Mouse (Mus musculus) CH12.LX (cell line): Measurements from ENCODE around the gene March1. TPM values are rescaled to one million over a fixed set of nuclear protein-coding genes. Genes with fewer than 3 reads are reported as not detected.

ENCODE experiments used
- DNase-seq: peaks from one replicate; pipeline ENCODE4 v3.0.0-alpha.2; 2013; ENCODE audit errors: extremely low read depth
- H3K27ac ChIP-seq: 2 replicates; pipeline ENCODE4 v1.5.1; 2012; ENCODE audit warnings: low read depth, mild to moderate bottlenecking, control low read depth, moderate library complexity; ENCODE audit not compliant: insufficient read depth
- H3K27me3 ChIP-seq: replicated peaks from 2 replicates; pipeline ENCODE3; 2012; ENCODE audit warnings: inconsistent platforms
- H3K36me3 ChIP-seq, 2 experiments: replicated peaks in 1 of 2; 2 replicates each; pipeline versions ENCODE3 to v1.6.1; 2012; ENCODE audit warnings: inconsistent platforms in 1 of 2, low read length in 1 of 2, mild to moderate bottlenecking in 1 of 2, mixed read lengths in 1 of 2, moderate library complexity in 1 of 2; ENCODE audit not compliant: control insufficient read depth in 1 of 2, insufficient read depth in 1 of 2
- H3K4me1 ChIP-seq, 2 experiments: 2 replicates each; pipeline ENCODE4 v1.6.1; 2012; ENCODE audit warnings: inconsistent platforms in 1 of 2, moderate library complexity in 1 of 2; ENCODE audit not compliant: insufficient read depth in 2 of 2, control insufficient read depth in 1 of 2
- H3K4me2 ChIP-seq: 2 replicates; pipeline ENCODE4 v1.6.1; 2012; ENCODE audit warnings: low read depth, mild to moderate bottlenecking, control low read depth; ENCODE audit not compliant: poor library complexity, insufficient read depth, severe bottlenecking
- H3K4me3 ChIP-seq, 3 experiments: fragments of 150-350 bp in 1 of 3; sonication (generic) in 1 of 3; replicated peaks in 1 of 3; 2 replicates each; pipeline versions ENCODE3 to v1.5.1; 2011 to 2012; ENCODE audit warnings: low read depth in 2 of 3, low read length in 2 of 3, mild to moderate bottlenecking in 2 of 3, moderate library complexity in 2 of 3, control low read depth in 1 of 3, improper control_type of control experiment in 1 of 3, inconsistent platforms in 1 of 3, mixed read lengths in 1 of 3; ENCODE audit not compliant: poor library complexity in 1 of 3
- H3K79me2 ChIP-seq: replicated peaks from 2 replicates; pipeline ENCODE4 v1.6.1; 2012; ENCODE audit warnings: mild to moderate bottlenecking, moderate library complexity; ENCODE audit not compliant: control insufficient read depth, poor library complexity, insufficient read depth, severe bottlenecking; ENCODE audit errors: extremely low read depth
- H3K9ac ChIP-seq: 2 replicates; pipeline ENCODE4 v1.6.1; 2012; ENCODE audit warnings: low read depth, mild to moderate bottlenecking, control low read depth, moderate library complexity; ENCODE audit not compliant: insufficient read depth
- H3K9me3 ChIP-seq: replicated peaks from 2 replicates; pipeline ENCODE3; 2012; ENCODE audit warnings: low read length, inconsistent platforms, mixed read lengths
- CHD2 ChIP-seq: IDR thresholded peaks from 2 replicates; pipeline ENCODE4 v1.6.1; 2011; ENCODE audit warnings: low read length, improper control_type of control experiment
- CTCF ChIP-seq, 2 experiments: IDR thresholded peaks in 1 of 2; conservative IDR thresholded peaks in 1 of 2; 2 replicates each; pipeline ENCODE4 v1.5.1; 2011 to 2012; ENCODE audit warnings: low read depth in 2 of 2, low read length in 2 of 2, improper control_type of control experiment in 1 of 2, inconsistent platforms in 1 of 2, mild to moderate bottlenecking in 1 of 2, moderate library complexity in 1 of 2
- E2F4 ChIP-seq: IDR thresholded peaks from 2 replicates; pipeline ENCODE4 v1.6.1; 2011; ENCODE audit warnings: low read depth, low read length, improper control_type of control experiment; ENCODE audit not compliant: insufficient replicate concordance
- ELF1 ChIP-seq: IDR thresholded peaks from 2 replicates; pipeline ENCODE4 v1.6.1; 2014; ENCODE audit warnings: low read depth, mild to moderate bottlenecking, inconsistent platforms, low read length, improper control_type of control experiment
- EP300 ChIP-seq: IDR thresholded peaks from 2 replicates; pipeline ENCODE4 v1.6.1; 2011; ENCODE audit warnings: low read length, improper control_type of control experiment
- ETS1 ChIP-seq: conservative IDR thresholded peaks from 2 replicates; pipeline ENCODE4 v1.6.1; 2012; ENCODE audit warnings: low read depth, mild to moderate bottlenecking, inconsistent platforms, low read length, improper control_type of control experiment, moderate library complexity
- GABPA ChIP-seq: IDR thresholded peaks from 2 replicates; pipeline ENCODE4 v1.6.1; 2012; ENCODE audit warnings: low read depth, low read length, improper control_type of control experiment, inconsistent platforms; ENCODE audit not compliant: insufficient replicate concordance
- JUN ChIP-seq: IDR thresholded peaks from 2 replicates; pipeline ENCODE4 v1.6.1; 2011; ENCODE audit warnings: low read depth, mild to moderate bottlenecking, low read length, improper control_type of control experiment, moderate library complexity; ENCODE audit not compliant: insufficient read depth
- JUND ChIP-seq: conservative IDR thresholded peaks from 2 replicates; pipeline ENCODE4 v1.6.1; 2011; ENCODE audit warnings: low read depth, low read length, improper control_type of control experiment
- MAFK ChIP-seq: IDR thresholded peaks from 2 replicates; pipeline ENCODE4 v1.6.1; 2011; ENCODE audit warnings: low read length, improper control_type of control experiment; ENCODE audit not compliant: insufficient replicate concordance
- MAX ChIP-seq: IDR thresholded peaks from 2 replicates; pipeline ENCODE4 v1.6.1; 2011; ENCODE audit warnings: low read length, improper control_type of control experiment
- MAZ ChIP-seq: IDR thresholded peaks from 2 replicates; pipeline ENCODE4 v1.6.1; 2012; ENCODE audit warnings: low read depth, mild to moderate bottlenecking, inconsistent platforms, low read length, improper control_type of control experiment, moderate library complexity
- MEF2A ChIP-seq: IDR thresholded peaks from 2 replicates; pipeline ENCODE4 v1.6.1; 2014; ENCODE audit warnings: low read depth, mild to moderate bottlenecking, inconsistent platforms, low read length, improper control_type of control experiment, borderline replicate concordance
- MYC ChIP-seq: IDR thresholded peaks from 2 replicates; pipeline ENCODE4 v1.6.1; 2011; ENCODE audit warnings: low read depth, mild to moderate bottlenecking, improper control_type of control experiment, low read length
- NRF1 ChIP-seq: IDR thresholded peaks from 2 replicates; pipeline ENCODE4 v1.6.1; 2014; ENCODE audit warnings: low read depth, mild to moderate bottlenecking, inconsistent platforms, low read length, improper control_type of control experiment, moderate library complexity
- PAX5 ChIP-seq: IDR thresholded peaks from 2 replicates; pipeline ENCODE4 v1.6.1; 2012; ENCODE audit warnings: low read length, inconsistent platforms, mixed read lengths
- POLR2AphosphoS2 ChIP-seq: IDR thresholded peaks from 2 replicates; pipeline ENCODE4 v1.6.1; 2011; ENCODE audit warnings: low read depth, low read length, improper control_type of control experiment
- RCOR1 ChIP-seq: conservative IDR thresholded peaks from 2 replicates; pipeline ENCODE4 v1.6.1; 2012; ENCODE audit warnings: low read depth, mild to moderate bottlenecking, inconsistent platforms, low read length, improper control_type of control experiment
- SIN3A ChIP-seq: IDR thresholded peaks from 2 replicates; pipeline ENCODE4 v1.6.1; 2012; ENCODE audit warnings: low read length, improper control_type of control experiment, inconsistent platforms
- SMC3 ChIP-seq: IDR thresholded peaks from 2 replicates; pipeline ENCODE4 v1.6.1; 2011; ENCODE audit warnings: low read depth, low read length, improper control_type of control experiment
- TBP ChIP-seq: conservative IDR thresholded peaks from 2 replicates; pipeline ENCODE4 v1.6.1; 2011; ENCODE audit warnings: low read depth, low read length, improper control_type of control experiment
- UBTF ChIP-seq: IDR thresholded peaks from 2 replicates; pipeline ENCODE4 v1.6.1; 2012; ENCODE audit warnings: low read depth, mild to moderate bottlenecking, inconsistent platforms, low read length, improper control_type of control experiment, moderate library complexity
- USF1 ChIP-seq: IDR thresholded peaks from 2 replicates; pipeline ENCODE4 v1.6.1; 2014; ENCODE audit warnings: low read depth, mild to moderate bottlenecking, inconsistent platforms, low read length, improper control_type of control experiment
- ZKSCAN1 ChIP-seq: IDR thresholded peaks from 2 replicates; pipeline ENCODE4 v1.6.1; 2012; ENCODE audit warnings: low read depth, inconsistent platforms, low read length, improper control_type of control experiment, borderline replicate concordance
- ZMIZ1 ChIP-seq: IDR thresholded peaks from 2 replicates; pipeline ENCODE4 v1.6.1; 2012; ENCODE audit warnings: low read depth, mild to moderate bottlenecking, inconsistent platforms, low read length, improper control_type of control experiment
- ZNF384 ChIP-seq: IDR thresholded peaks from 2 replicates; pipeline ENCODE4 v1.6.1; 2012; ENCODE audit warnings: low read depth, low read length, improper control_type of control experiment, inconsistent platforms
- dilution Hi-C: fragments of 300-500 bp; cut with MboI; formaldehyde crosslinking; loops from 2 replicates; pipeline ENCODE4 v1.14.3; 2020; ENCODE audit warnings: low sequenced_read_pairs; ENCODE audit not compliant: extremely low pct_unique_long_range_greater_than_20kb, extremely low pct_ligation_motif_present
- in situ Hi-C: fragments of 300-500 bp; cut with MboI; formaldehyde crosslinking; loops from 3 replicates; pipeline ENCODE4 v1.14.3; 2019; ENCODE audit warnings: low sequenced_read_pairs, low pct_ligation_motif_present, low pct_unique_long_range_greater_than_20kb, mixed read lengths
- polyA plus RNA-seq: library from polyadenylated mRNA; unstranded; fragments of >175 nt; gene quantifications from 2 replicates; pipeline ENCODE4 v1.2.1, GENCODE M21; 2012; ENCODE audit warnings: low read depth; ENCODE audit not compliant: insufficient read length
- total RNA-seq, 2 experiments: library from RNA; depleted of rRNA; stranded (reverse); fragments of 300-350 nt in 1 of 2; fragments of >200 nt in 1 of 2; gene quantifications; 2 replicates each; pipeline ENCODE4 v1.2.3; 2012 to 2014

Gene March1
- total and polyA plus RNA-seq, 3 experiments: 0.16 to 0.21 TPM; not detected in 1

DNA sequence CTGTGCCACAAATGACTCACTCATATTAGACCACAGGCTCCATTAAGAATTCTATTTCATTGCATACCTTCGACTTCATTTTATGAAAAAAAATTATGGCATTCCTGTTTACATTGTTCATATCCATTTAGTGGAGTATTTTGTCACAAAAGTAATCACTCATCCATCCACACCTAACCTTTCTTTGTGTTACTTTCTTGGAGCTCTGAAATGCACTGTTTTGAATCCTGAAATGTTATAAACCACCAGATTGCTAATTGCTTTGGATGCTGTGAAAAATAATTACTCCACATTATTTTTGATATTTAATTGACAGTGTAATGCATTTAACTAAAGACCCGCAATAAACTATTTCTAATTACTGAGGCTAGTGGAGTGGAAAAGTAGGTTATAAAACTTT, 501.6 kb downstream of the March1 start:
- no peaks in the 10 kb centered on the region for H3K79me2 ChIP-seq
- no peaks in the 10 kb centered on the region for H3K4me1 ChIP-seq
- dilution Hi-C loops: no loop called here
- TF ChIP-seq E2F4 (no peak), JUND (no peak), SMC3 (no peak), MEF2A (no peak), MAFK (no peak), ELF1 (no peak), MAX (no peak), ZKSCAN1 (no peak)
- TF ChIP-seq, all 38 proteins: peak for 0
- in situ Hi-C loops: no loop called here
- H3K9me3 ChIP-seq: no peaks in the 10 kb centered on the region
- no peak overlapping the region for H3K4me2 ChIP-seq
- H3K9ac ChIP-seq: no peak overlapping the region
- H3K27me3 ChIP-seq: no peaks in the 10 kb centered on the region
- no peaks in the 10 kb centered on the region for H3K36me3 ChIP-seq
- no peak overlapping the region for H3K4me3 ChIP-seq
- DNase-seq: no peak
- H3K27ac ChIP-seq: no peak overlapping the region

DNA sequence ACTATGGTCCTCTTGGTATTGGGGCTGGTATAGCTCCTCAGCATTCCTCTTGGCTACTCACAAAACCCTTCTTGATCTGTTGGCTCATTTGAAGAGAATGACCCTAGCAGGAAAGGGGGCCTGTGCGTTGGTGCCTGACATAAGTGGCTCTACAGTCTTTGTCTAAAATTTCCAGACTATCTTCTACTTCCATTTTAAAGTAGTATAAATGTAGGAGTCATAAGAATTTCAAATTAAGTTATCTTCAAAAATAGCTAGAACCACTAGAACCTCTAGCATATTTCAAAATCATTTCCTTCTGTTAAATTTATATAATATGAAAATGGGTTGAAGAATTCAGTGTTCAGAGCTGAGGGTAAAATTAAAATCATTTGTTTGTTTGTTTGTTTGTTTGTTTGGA, 541.9 kb downstream of the March1 start:
- dilution Hi-C loops: no loop called here
- in situ Hi-C loops: no loop called here
- TF ChIP-seq CHD2 (no peak), UBTF (no peak)
- TF ChIP-seq, all 38 proteins: peak for 0
- Histone ChIP-seq H3K9me3 (no peaks in the 10 kb centered on the region), H3K27me3 (no peaks in the 10 kb centered on the region), H3K4me3 (no peak overlapping the region), H3K36me3 (no peaks in the 10 kb centered on the region), H3K4me2 (no peak overlapping the region), H3K27ac (no peak overlapping the region), H3K79me2 (no peaks in the 10 kb centered on the region), H3K4me1 (peaks cover 0 to 3% of the 10 kb centered on the region in 2 experiments; a peak in 1 of 4 replicates), H3K9ac (no peak overlapping the region)
- no peak for DNase-seq

DNA sequence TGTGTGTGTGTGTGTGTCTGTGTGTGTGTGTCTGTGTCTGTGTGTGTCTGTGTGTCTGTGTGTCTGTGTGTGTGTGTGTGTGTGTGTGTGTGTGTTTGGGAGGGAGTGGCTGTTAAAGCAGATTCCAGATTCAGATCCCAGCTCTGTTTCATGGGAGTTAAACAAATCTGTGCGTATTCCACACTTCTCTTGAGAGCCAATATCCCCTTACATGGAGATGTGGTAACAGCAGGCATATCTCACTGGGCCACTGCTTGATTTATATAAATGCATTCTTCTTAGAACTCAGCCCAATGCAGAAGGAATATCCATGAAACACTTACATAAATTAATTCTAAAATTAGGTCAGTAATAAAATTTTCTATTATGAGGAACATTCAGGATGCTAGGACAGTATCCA, 549.1 kb downstream of the March1 start:
- Histone ChIP-seq H3K36me3 (no peaks in the 10 kb centered on the region), H3K79me2 (no peaks in the 10 kb centered on the region), H3K9ac (no peak overlapping the region), H3K4me1 (no peaks in the 10 kb centered on the region), H3K4me3 (no peak overlapping the region), H3K9me3 (no peaks in the 10 kb centered on the region), H3K4me2 (no peak overlapping the region), H3K27me3 (no peaks in the 10 kb centered on the region), H3K27ac (no peak overlapping the region)
- in situ Hi-C loops (no loop called here), dilution Hi-C loops (no loop called here)
- no peak for TF ChIP-seq SIN3A
- TF ChIP-seq MAZ: no peak
- TF ChIP-seq USF1: no peak
- no peak for TF ChIP-seq MYC
- no peak for TF ChIP-seq TBP
- TF ChIP-seq CTCF (conservative IDR thresholded peaks at IDR 0.05 in 1 of 2, IDR thresholded peaks at IDR 0.05 in 1 of 2; ENCODE audit: low read depth in 2 of 2, low read length in 2 of 2): no peak
- TF ChIP-seq ZMIZ1: no peak
- TF ChIP-seq POLR2AphosphoS2: no peak
- TF ChIP-seq ZNF384: no peak
- TF ChIP-seq ELF1: no peak
- TF ChIP-seq NRF1: no peak
- no peak for TF ChIP-seq PAX5
- TF ChIP-seq MAX: no peak
- TF ChIP-seq ETS1: no peak
- no peak for TF ChIP-seq RCOR1
- TF ChIP-seq MEF2A: no peak
- TF ChIP-seq JUN: no peak
- TF ChIP-seq MAFK: no peak
- no peak for TF ChIP-seq GABPA
- no peak for TF ChIP-seq EP300
- DNase-seq: no peak
